Mouse (Mus musculus) mature B cell (primary cell): Measurements from ENCODE around the gene Eif3k.

ENCODE experiments used
- in situ Hi-C: fragments of 300-500 bp; cut with MboI; formaldehyde crosslinking; loops from 2 replicates; pipeline ENCODE4 v1.14.3; 2019

Gene Eif3k

GRCm38 (mm10) chr7:28981651-28982273, at the start of gene Eif3k, which contains the start of gene Map4k1:
Gene Eif3k (minus strand): TSS chr7:28981864.
Gene Map4k1 (plus strand): TSS chr7:28982050.
- in situ Hi-C loops: no loop called here

GRCm38 (mm10) chr7:29029690-29030656, 48.3 kb upstream of the Eif3k start:
- in situ Hi-C loops: no loop called here

DNA sequence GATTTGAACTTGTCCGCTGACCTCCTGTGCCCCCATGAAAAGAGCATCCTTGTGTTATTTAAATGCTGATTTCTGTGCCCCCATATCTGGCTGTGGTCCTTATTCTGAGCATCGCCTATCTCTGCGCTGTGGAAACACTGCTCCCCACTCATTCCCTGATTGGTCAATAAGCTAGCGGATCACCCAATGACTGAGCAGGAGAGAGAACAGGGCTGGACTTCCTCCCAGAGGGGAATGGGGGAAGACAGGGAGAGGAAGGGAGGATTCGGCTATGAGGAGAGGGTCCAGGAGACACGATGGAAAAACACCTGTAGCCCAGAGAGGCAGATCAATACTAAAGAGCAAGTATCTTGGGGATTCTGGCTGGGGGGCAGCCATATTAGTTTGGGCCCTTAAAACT, 47.1 kb upstream of the Eif3k start:
- in situ Hi-C loops: no loop called here

- in situ Hi-C loops: no loop called here
These were observed 45.1 kb upstream of the Eif3k start for GRCm38 (mm10) chr7:29026811-29027210.

DNA sequence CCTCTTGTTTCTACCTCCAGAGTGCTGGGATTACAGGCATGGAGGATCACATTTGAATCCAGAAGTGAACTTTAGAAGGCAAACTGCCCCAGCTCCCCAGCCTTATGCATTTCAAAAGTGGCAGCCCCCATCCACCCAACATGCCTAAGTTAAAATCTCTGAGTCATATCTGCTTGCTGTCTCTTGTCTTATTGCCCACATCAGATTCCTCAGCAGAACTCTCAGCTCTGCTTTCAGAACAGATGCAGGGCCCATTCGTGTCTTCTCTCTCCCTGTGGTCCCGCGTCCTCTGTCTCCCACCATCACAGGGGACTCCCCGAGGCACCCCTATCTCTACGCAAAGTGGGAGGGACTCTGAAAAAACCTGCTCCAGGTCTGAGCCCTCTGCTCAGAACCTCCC, 44.5 kb upstream of the Eif3k start:
- in situ Hi-C loops: no loop called here

DNA sequence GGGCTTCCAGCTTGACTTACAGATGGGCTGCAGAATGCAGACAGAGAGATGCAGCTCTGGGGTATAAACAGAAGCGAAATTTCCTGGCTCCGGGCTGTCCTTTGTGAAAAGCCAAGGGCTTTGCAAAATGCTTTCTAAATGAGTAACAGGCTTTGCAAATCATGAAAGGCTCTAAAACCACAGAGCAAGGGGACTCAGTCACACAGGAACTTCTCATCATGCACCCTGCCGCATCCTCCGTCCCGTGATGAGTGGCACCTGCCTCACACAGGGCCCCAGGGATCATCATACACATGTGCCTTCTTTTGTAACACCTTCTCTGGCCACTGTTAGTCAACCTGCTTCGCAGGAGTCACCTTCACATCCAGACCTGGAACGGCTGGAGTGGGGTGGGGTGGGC, 43.9 kb upstream of the Eif3k start:
- in situ Hi-C loops: no loop called here

GRCm38 (mm10) chr7:29023514-29023913, 41.9 kb upstream of the Eif3k start:
- in situ Hi-C loops: no loop called here

DNA sequence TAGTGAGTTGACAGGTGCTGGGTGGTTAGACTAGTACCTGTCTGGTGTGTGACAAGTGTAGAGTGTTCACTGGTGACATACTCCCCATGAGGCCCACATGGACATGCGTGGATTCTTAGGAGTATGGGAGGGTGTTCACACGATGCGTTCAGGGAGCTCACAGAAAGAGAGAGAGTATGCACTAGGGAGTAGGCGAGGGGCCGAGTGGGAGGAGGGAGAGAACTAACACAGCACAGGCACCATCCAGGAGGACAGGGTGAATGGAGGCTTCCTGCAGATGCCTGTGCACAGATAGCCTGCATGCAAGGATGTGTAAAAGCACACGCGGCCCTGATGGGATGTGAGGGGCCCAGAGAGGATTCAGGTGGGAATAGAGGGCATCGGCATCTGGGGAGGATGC, 40.8 kb upstream of the Eif3k start:
- in situ Hi-C loops: no loop called here

DNA sequence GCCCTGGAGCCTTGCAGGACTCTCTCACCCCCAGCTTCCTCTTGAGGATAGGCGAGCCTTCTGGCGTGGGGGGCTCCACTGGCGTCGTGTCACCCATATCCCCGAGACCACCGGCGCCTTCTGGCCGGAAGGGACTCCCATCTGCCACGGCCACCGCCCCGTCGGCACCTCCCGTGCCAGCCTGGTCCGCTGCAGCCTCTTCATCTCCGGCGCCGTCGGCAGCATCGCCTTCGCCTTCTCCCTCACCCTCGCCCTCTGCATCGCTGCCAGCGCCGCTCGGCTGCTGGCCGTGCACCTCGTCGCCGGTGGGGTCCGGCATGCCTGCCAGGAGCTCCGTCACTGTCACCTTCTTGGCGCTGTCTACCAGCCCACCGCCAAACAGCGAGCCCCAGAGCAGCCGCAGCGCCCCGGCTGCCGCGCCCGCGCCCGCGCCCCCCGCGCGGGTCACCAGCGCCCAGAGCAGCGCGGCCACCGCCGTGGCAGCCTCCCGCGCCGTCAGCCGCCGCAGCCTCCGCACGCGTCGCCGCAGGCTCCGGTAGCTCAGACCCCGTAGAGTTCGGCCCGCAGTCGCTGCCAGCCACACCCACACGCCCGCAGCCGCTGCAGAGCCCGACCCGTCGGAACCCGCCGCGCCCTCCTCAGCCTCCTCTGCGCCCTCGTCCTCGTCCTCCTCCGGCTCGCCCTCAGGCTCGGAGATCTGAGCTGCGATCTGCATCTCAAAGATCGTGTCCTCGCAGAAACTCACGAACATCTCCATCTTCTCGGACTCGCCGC, 38.0 kb upstream of the Eif3k start:
- in situ Hi-C loops: no loop called here

DNA sequence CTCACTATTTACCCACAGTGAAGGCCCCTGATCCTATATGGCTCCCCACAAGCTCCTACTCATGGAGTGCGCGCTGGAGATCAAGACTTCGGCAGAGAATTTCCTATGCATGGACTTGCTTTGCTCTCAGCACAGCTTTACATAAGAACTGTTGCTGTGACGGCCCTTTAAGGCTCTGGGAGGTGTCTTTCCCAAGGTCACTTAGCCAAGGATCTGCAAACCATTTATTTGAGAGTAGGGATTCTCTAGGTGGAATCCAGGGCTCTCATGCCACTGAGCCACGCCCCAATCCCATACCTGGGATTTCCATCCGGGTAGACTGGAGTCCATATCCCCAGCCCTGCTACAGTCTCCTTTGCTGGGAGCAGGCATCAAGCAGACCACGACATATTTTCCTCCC, 35.6 kb upstream of the Eif3k start:
- in situ Hi-C loops: no loop called here

DNA sequence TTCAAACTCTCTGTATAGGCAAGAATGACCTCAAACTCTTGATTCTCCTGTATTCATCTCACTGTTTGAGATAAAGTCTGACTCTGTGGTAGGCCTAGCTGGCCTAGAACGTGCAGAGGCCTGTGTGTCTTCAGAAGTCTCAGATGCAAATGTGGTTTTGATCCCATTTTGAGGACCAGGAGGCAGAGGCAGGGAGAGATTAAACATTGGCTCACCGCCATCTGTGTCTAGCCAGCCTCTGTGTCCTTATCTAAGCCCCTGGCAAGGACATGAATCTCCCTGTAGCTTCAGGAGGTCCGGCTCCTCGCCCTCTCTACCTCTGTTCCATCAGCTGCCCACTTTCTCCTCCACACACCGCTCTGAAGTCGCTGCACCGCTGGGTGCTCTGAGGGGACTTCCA, 34.8 kb upstream of the Eif3k start:
- in situ Hi-C loops: no loop called here

DNA sequence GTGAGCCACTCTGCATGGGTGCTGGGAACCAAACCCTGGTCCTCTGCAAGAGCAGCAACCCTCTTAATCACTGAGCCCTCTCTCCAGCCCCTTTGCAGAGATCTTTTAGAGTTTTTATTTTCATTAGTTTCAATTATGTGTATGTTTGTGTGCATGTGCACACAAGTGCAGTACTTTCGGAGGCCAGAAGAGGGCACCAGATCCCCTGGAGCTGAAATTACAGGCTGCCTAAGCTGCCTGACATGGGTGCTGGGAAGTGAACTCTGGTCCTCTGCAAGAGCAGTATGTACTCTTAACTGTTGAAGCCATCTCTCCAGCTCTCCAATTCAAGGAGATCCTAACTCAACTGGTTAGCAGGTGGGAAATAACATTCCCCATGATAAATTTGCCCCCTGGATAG, 33.3 kb upstream of the Eif3k start:
- in situ Hi-C loops: no loop called here

DNA sequence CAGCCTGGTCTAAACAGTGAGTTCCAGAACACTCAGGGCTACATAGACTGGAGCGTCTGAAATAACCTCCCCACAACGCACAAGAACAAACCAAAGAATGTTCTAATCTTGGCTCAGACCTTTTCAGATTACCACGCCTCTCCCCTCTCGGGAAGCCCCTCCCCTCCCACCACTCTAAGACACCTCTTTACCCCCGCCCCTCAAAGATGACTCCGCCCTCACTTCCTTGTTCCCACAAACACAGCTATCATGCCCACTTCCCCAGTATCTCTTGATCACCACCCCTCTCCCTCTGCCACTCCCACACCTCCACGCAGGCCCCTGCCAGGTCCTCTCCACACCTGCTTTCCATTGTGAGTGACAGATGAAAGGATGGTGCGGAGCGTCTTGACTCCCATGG, 27.1 kb upstream of the Eif3k start:
- in situ Hi-C loops: loop anchor here (5.0 kb wide), 1 partner anchor 36 kb away; no protein-coding TSS in a partner anchor

- in situ Hi-C loops: loop anchor here (5.0 kb wide), 1 partner anchor 36 kb away; no protein-coding TSS in a partner anchor
These were observed 26.5 kb upstream of the Eif3k start for GRCm38 (mm10) chr7:29008171-29008570.

DNA sequence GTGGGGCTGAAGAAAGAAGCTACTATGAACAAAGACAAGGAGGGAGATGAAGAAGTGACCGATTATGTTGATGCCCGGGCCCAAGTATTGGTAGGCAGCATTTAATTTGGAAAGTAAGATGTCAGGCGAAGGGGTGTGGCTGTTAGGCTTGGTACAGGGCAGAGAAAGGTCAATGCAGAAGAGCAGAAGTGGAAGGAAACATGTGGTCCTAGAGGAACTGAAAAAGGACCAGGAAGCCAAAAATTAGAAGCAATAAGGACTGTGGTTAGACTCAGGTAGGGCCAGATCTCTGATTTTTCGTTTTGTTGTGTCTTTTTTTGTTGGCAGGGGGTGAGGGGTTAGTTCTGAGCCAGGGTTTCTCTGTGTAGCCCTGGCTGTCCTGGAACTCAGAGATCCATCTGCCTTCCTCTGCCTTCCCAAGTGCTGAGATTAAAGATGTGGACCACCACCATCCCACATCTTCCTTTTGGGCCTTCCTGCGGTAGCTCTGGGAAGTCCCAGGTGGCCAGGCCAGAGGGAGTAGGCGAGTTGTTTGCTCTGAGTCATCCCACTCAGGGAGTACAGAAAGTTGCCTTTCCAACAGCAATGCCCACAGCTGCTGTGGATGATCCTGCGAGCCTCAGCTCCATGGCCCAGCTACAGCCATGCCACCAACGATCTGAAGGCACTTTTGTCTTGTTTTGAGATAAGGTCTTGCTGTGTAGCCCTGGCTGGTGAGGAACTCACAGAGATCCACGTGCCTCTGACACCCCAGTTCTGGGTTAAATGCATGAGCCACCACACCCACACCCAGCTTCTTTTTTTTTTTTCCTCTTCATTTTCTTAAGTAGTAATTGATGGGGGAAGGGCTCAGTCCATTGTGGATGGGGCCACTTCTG, 25.8 kb upstream of the Eif3k start:
- in situ Hi-C loops: loop anchor here (5.0 kb wide), 1 partner anchor 35 kb away; no protein-coding TSS in a partner anchor

- in situ Hi-C loops: no loop called here
These were observed 19.3 kb upstream of the Eif3k start for GRCm38 (mm10) chr7:29000651-29001605.

- in situ Hi-C loops: no loop called here
These were observed 11.7 kb upstream of the Eif3k start for GRCm38 (mm10) chr7:28993402-28993801.

DNA sequence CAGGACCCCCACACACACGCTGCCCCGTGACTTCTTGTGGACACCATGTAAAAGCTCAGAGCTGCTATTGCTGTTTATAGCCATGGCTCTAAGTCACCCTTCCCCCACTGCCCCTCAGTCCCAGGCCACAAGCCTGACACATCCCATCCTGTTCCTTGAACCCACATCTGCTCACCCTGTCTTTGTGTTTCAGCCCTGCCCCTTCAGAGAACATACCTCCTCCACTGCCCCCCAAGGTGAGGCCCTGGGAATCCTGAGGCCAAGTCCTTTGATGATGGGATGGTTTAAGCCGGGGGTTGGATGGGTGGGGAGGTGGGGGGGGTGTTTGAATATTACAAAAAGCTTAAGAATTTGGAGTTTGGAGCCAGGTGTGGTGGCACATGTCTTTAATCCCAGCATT, 11.3 kb upstream of the Eif3k start:
- in situ Hi-C loops: no loop called here

- in situ Hi-C loops: no loop called here
These were observed 10.0 kb upstream of the Eif3k start for GRCm38 (mm10) chr7:28991616-28992015.

DNA sequence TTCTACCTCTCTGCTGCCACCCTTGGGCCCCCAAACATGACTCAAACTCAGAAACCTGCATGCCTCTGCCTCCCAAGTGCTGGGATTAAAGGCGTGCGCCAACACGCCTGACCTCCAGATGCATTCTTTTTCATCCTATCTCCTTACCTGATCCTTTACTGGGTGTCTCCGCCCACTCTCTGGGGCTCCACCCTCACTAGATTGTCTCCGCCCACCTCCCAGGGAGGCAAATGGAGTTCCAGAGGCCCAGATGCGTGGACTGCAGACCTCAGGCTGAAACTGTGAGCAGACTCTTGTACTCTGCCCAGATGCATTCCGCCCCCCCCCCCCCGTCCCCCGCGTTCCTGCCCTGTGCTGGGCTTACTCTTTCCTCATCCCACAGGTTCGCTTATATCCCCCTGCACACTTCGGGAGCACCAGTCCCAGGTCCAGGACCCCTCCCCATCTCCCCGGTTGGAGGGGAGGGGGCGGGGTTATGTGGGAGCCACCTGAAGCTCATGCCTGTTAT, 9.2 kb upstream of the Eif3k start:
- in situ Hi-C loops: no loop called here
